Mouse (Mus musculus) liver, embryonic 12.5 days (tissue): Measurements from ENCODE around the gene Fam20c. TPM values are rescaled to one million over a fixed set of nuclear protein-coding genes. Genes with fewer than 3 reads are reported as not detected.

Source experiments
- ATAC-seq: fragments of 200-750 bp; cut with Nextera tagmentation; 2 replicates; pipeline ENCODE4 v1.8.0; 2017; ENCODE audit warnings: moderate number of reproducible peaks, mild to moderate bottlenecking, moderate library complexity
- H3K27ac ChIP-seq: fragments of 300-500 bp; sonication (generic); 2 replicates; pipeline ENCODE4 v1.5.1; 2016; ENCODE audit warnings: mild to moderate bottlenecking
- H3K27me3 ChIP-seq: fragments of 300-500 bp; sonication (generic); replicated peaks from 2 replicates; pipeline ENCODE4 v1.6.1; 2016; ENCODE audit warnings: mild to moderate bottlenecking, moderate library complexity
- H3K36me3 ChIP-seq: fragments of 300-500 bp; sonication (generic); 2 replicates; pipeline ENCODE4 v1.6.1; 2016; ENCODE audit warnings: mild to moderate bottlenecking, moderate library complexity
- H3K4me1 ChIP-seq: fragments of 300-500 bp; sonication (generic); 2 replicates; pipeline ENCODE4 v1.6.1; 2016
- H3K4me2 ChIP-seq: fragments of 300-500 bp; sonication (generic); 2 replicates; pipeline ENCODE4 v1.6.1; 2016; ENCODE audit warnings: mild to moderate bottlenecking, moderate library complexity
- H3K4me3 ChIP-seq: fragments of 300-500 bp; sonication (generic); 2 replicates; pipeline ENCODE4 v1.5.1; 2016; ENCODE audit warnings: mild to moderate bottlenecking, moderate library complexity
- H3K9ac ChIP-seq: fragments of 300-500 bp; sonication (generic); 2 replicates; pipeline ENCODE4 v1.6.1; 2016; ENCODE audit warnings: mild to moderate bottlenecking, moderate library complexity
- H3K9me3 ChIP-seq: fragments of 300-500 bp; sonication (generic); replicated peaks from 2 replicates; pipeline ENCODE4 v1.6.1; 2016; ENCODE audit warnings: mild to moderate bottlenecking, moderate library complexity
- WGBS: fragments of 180-500 bp; shearing (Covaris S2); methylation state at CpG from one replicate; pipeline ENCODE4 v1.1.7; 2016; ENCODE audit not compliant: insufficient replicate concordance; 5-methylcytosine and 5-hydroxymethylcytosine counted together
- polyA plus RNA-seq: library from polyadenylated mRNA; unstranded; fragments of >200 nt; fragmentation: Nextera tagmentation; extraction: Ambion mirVana; gene quantifications from 2 replicates; pipeline ENCODE4 v1.2.1, GENCODE M21; 2016

Fam20c gene
- polyA plus RNA-seq, 1 experiment from 2014 or later = 9.7 TPM

- ATAC-seq = no peak
- Histone ChIP-seq H3K9me3 (no peaks in the 10 kb centered on the region), H3K9ac (no peak overlapping the region), H3K27ac (no peak overlapping the region), H3K36me3 (no peaks in the 10 kb centered on the region), H3K4me2 (no peak overlapping the region), H3K27me3 (no peaks in the 10 kb centered on the region), H3K4me1 (no peaks in the 10 kb centered on the region), H3K4me3 (no peak overlapping the region)
- WGBS = 51% methylated on average over 3 of the region's 3 CpGs
Observed at GRCm38 (mm10) chr5:138740150-138740549, 14.2 kb upstream of the Fam20c start.

- no peak overlapping the region for H3K4me3 ChIP-seq
- WGBS = 56% methylated on average over 5 of the region's 5 CpGs
- H3K9ac ChIP-seq = no peak overlapping the region
- H3K4me2 ChIP-seq = no peak overlapping the region
- H3K9me3 ChIP-seq = no peaks in the 10 kb centered on the region
- ATAC-seq = no peak
- no peaks in the 10 kb centered on the region for H3K4me1 ChIP-seq
- no peak overlapping the region for H3K27ac ChIP-seq
- H3K36me3 ChIP-seq = no peaks in the 10 kb centered on the region
- H3K27me3 ChIP-seq = no peaks in the 10 kb centered on the region
Observed at GRCm38 (mm10) chr5:138741516-138741915, 12.8 kb upstream of the Fam20c start.

- Histone ChIP-seq H3K27ac (no peak overlapping the region), H3K27me3 (no peaks in the 10 kb centered on the region), H3K9ac (no peak overlapping the region), H3K36me3 (no peaks in the 10 kb centered on the region), H3K4me2 (no peak overlapping the region), H3K4me3 (no peak overlapping the region), H3K4me1 (no peaks in the 10 kb centered on the region), H3K9me3 (no peaks in the 10 kb centered on the region)
- ATAC-seq = no peak
- WGBS = 72% methylated on average over 5 of the region's 5 CpGs
Observed at GRCm38 (mm10) chr5:138742281-138742680, 12.0 kb upstream of the Fam20c start.

- no peaks in the 10 kb centered on the region for H3K9me3 ChIP-seq
- H3K4me3 ChIP-seq = no peak overlapping the region
- no peak overlapping the region for H3K4me2 ChIP-seq
- ATAC-seq = no peak
- H3K9ac ChIP-seq = no peak overlapping the region
- no peaks in the 10 kb centered on the region for H3K4me1 ChIP-seq
- 33% methylated on average over 2 of the region's 2 CpGs for WGBS
- no peaks in the 10 kb centered on the region for H3K27me3 ChIP-seq
- H3K36me3 ChIP-seq = no peaks in the 10 kb centered on the region
- no peak overlapping the region for H3K27ac ChIP-seq
Observed at GRCm38 (mm10) chr5:138743631-138744030, 10.7 kb upstream of the Fam20c start.

GRCm38 (mm10) chr5:138745378-138746099 lies 8.8 kb upstream of the Fam20c start:
- H3K27ac ChIP-seq = no peak overlapping the region
- H3K27me3 ChIP-seq = no peaks in the 10 kb centered on the region
- WGBS = 81% methylated on average over 5 of the region's 5 CpGs
- no peaks in the 10 kb centered on the region for H3K36me3 ChIP-seq
- H3K4me2 ChIP-seq = no peak overlapping the region
- ATAC-seq = no peak
- H3K4me3 ChIP-seq = no peak overlapping the region
- no peak overlapping the region for H3K9ac ChIP-seq
- no peaks in the 10 kb centered on the region for H3K4me1 ChIP-seq
- no peaks in the 10 kb centered on the region for H3K9me3 ChIP-seq

- Histone ChIP-seq H3K4me3 (no peak overlapping the region), H3K4me2 (no peak overlapping the region), H3K27ac (no peak overlapping the region), H3K9me3 (no peaks in the 10 kb centered on the region), H3K9ac (no peak overlapping the region), H3K36me3 (no peaks in the 10 kb centered on the region), H3K4me1 (0 out of 2 replicates have a peak, but pooled peaks cover 5% of the 10 kb centered on the region), H3K27me3 (peaks cover 64% of the 10 kb centered on the region)
- 64% methylated on average over 4 of the region's 4 CpGs for WGBS
- no peak for ATAC-seq
Observed at GRCm38 (mm10) chr5:138753269-138753668, 1.0 kb upstream of the Fam20c start.

GRCm38 (mm10) chr5:138753946-138754302 lies 390 bp upstream of the Fam20c start:
- 10% methylated on average over 9 of the region's 9 CpGs for WGBS
- Histone ChIP-seq H3K4me3 (peak overlapping the region; percentile 52), H3K36me3 (no peaks in the 10 kb centered on the region), H3K27ac (no peak overlapping the region), H3K9me3 (no peaks in the 10 kb centered on the region), H3K9ac (no peak overlapping the region), H3K4me2 (peak overlapping the region; percentile 63), H3K27me3 (peaks cover 64% of the 10 kb centered on the region), H3K4me1 (0 out of 2 replicates have a peak, but pooled peaks cover 5% of the 10 kb centered on the region)
- no peak for ATAC-seq

- Histone ChIP-seq H3K4me3 (peak overlapping the region; percentile 52), H3K27me3 (peaks cover 64% of the 10 kb centered on the region), H3K9me3 (no peaks in the 10 kb centered on the region), H3K9ac (peak overlapping the region; percentile 17; the same call in 1 of the 2 replicates), H3K36me3 (no peaks in the 10 kb centered on the region), H3K4me1 (0 out of 2 replicates have a peak, but pooled peaks cover 5% of the 10 kb centered on the region), H3K27ac (no peak overlapping the region), H3K4me2 (peak overlapping the region; percentile 63)
- WGBS = under 1% methylated on average over 34 of the region's 34 CpGs
- no peak for ATAC-seq
Observed at GRCm38 (mm10) chr5:138755121-138755452, 773 bp downstream of the Fam20c start.

- WGBS = 4% methylated on average over 61 of the region's 61 CpGs
- H3K9ac ChIP-seq = peak overlapping the region; percentile 17; the same call in 1 of the 2 replicates
- 0 out of 2 replicates have a peak, but pooled peaks cover 5% of the 10 kb centered on the region for H3K4me1 ChIP-seq
- H3K4me3 ChIP-seq = peak overlapping the region; percentile 52
- peaks cover 64% of the 10 kb centered on the region for H3K27me3 ChIP-seq
- no peaks in the 10 kb centered on the region for H3K9me3 ChIP-seq
- H3K36me3 ChIP-seq = no peaks in the 10 kb centered on the region
- H3K27ac ChIP-seq = peak overlapping the region; percentile 32; the same call in 1 of the 2 replicates
- no peak for ATAC-seq
- peak overlapping the region; percentile 63 for H3K4me2 ChIP-seq
Observed at GRCm38 (mm10) chr5:138755453-138756301, 1.4 kb downstream of the Fam20c start.

- Histone ChIP-seq H3K27me3 (peaks cover 64% of the 10 kb centered on the region), H3K4me1 (0 out of 2 replicates have a peak, but pooled peaks cover 5% of the 10 kb centered on the region), H3K36me3 (no peaks in the 10 kb centered on the region), H3K4me2 (peak overlapping the region; percentile 63), H3K27ac (peak overlapping the region; percentile 42), H3K9ac (no peak overlapping the region), H3K4me3 (peak overlapping the region; percentile 52), H3K9me3 (no peaks in the 10 kb centered on the region)
- ATAC-seq = no peak
- WGBS = 33% methylated on average over 15 of the region's 15 CpGs
Observed at GRCm38 (mm10) chr5:138756311-138757085, 2.2 kb downstream of the Fam20c start.

- no peaks in the 10 kb centered on the region for H3K36me3 ChIP-seq
- peak overlapping the region; percentile 42; the same call in 1 of the 2 replicates for H3K27ac ChIP-seq
- 0 out of 2 replicates have a peak, but pooled peaks cover 5% of the 10 kb centered on the region for H3K4me1 ChIP-seq
- H3K4me3 ChIP-seq = peak overlapping the region; percentile 6; the same call in 1 of the 2 replicates
- 56% methylated on average over 6 of the region's 6 CpGs for WGBS
- peak overlapping the region; percentile 35 for H3K4me2 ChIP-seq
- ATAC-seq = no peak
- peaks cover 60% of the 10 kb centered on the region for H3K27me3 ChIP-seq
- no peak overlapping the region for H3K9ac ChIP-seq
- H3K9me3 ChIP-seq = no peaks in the 10 kb centered on the region
Observed at GRCm38 (mm10) chr5:138757135-138757534, 2.8 kb downstream of the Fam20c start.
